Mouse (Mus musculus): ENCODE measurements around the gene Tbc1d17.

The Tbc1d17 gene

DNA sequence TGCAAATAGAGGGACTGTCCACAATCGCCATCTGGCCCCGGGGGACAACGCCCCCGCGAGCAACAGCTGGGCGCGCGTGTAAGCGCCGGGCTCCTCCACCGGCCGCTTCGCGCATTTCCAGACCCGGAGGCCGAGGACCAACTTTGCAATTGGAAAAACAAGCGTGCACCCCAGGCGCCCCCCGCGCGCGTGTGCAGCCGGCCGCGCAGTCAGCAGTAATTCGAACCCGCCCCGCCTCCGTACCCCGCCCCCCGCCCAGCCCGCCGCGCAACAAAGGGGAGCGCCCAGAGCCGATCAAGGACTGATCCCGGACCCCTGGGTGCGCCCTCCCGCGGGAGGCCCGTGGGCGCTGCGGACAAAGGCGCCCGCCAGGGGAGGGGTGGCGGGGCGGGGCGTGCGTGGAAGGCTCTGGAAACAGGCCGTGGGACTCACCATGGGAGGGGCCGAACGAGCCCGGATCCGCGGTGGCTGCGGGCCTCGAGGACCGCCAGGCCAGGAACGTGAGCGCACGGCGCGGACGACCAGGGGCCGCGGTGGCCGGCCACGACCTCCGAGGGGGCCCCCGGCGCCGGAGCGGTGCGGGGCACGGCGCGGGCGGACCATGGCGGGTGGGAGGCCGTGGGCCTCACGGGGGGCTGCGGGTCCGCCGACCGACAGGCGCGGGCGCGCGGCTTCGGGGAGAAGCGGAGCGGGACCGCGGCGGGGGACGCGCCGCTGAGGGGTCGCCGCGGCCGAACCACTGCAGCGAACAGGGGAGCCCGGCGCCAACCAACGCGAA lies 20.2 kb upstream of the Tbc1d17 start:
- DNase-seq: peak; percentile 63

DNA sequence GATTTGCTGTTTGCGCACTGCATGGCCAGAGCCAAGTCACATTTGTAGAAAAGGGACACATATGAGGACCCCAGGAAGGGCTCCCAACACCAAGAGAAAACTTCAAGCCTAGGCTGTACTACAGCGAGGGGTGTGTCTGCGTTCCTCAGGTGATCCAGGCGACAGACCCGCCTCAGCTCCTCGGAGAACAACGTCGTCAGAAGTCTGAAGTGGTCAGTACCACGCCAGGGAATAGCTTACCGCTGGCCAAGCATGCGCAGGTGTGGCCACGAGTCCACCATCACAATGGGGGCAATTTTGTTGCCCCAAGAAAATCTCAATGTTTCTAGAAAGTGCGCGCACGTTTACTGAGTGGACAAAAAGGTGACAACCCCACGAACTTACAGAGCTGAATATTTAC lies 19.6 kb upstream of the Tbc1d17 start:
- no peak for DNase-seq

DNA sequence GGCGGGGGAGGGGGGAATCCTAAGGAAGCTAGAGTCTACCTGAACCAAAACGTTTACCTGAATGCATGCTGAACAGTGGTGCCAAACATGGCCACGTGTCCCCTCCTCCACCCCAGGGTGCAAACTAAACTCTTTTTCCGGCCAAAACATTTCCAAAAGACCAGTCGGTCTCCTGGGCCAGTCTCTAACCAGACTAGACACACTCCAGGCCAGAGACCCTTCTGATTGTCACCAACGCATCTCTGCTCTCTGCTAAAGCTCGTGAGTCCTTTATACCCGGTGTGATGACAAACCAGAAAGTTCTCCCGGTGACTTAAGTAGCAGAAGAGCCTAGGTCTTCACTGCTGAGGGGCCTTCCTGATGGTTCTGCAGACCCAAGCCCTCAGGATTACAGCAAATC lies 18.9 kb upstream of the Tbc1d17 start:
- DNase-seq: no peak

DNA sequence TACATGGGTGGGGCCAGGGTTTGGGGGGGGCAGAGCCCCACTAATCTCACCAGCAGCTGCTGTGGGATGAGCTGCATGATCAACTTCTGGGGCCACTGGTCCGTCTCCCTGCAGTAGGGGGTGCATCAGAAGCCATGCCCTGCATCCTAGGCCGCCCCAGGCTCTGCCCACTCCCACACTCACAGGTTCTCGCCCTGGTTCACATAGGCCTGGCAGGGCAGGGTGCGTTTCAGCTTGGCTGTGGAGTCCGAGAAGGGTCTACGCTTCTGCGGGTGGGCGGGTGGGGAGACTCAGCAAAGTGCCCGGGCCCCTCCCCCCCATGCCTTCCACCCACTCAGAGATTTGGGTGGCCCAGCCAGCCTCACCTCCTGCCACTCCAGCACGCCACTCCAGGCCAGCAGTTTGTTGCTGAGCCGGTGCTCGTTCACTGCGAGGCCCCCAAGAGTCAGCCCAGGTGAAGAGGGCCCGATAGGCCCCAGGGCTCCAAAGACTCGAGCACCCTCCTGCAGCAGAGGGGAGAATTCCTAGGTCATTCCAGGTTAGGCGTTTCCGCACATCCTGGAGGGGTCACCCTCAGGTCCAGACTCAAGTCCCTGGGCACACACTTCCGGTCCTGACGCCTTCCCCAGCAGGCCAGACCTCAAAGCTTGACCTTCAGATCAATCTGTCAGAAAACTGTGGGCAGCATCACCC lies 18.3 kb upstream of the Tbc1d17 start:
- no peak for DNase-seq

DNA sequence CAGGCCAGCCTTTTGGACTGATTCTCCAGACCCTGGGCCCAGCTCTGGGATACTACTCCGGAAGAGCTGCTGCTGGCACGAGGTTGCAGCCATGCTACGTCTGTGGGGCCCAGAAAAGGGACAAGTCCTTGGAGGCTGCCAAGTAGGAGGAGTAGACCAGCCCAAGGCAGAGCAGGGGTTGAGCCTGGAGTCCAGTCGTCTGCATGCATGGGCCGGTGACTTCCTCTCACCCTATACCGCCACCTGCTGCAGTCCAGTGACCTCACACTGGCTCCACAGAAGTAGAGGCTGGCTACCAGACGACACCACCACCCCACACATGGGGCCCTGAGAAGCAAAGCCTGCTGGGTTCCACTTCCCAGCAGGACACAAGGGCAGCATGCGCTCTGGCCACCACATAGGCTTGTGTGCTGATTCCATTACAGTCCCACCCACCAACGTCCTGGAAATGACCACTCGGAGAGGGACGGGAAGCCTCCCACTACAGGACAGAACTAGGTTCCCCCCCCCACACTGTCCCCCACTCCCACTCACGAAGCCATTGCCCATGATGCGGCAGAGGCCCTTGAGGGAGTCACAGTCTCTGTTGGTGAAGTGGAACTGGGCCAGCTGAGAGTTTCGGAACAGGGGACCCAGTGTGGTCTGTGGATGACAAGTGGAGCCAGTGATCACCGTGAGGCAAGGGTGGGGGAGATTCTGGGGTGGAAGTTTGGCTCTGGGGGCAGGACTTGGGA lies 17.6 kb upstream of the Tbc1d17 start:
- peak; percentile 76 for DNase-seq

DNA sequence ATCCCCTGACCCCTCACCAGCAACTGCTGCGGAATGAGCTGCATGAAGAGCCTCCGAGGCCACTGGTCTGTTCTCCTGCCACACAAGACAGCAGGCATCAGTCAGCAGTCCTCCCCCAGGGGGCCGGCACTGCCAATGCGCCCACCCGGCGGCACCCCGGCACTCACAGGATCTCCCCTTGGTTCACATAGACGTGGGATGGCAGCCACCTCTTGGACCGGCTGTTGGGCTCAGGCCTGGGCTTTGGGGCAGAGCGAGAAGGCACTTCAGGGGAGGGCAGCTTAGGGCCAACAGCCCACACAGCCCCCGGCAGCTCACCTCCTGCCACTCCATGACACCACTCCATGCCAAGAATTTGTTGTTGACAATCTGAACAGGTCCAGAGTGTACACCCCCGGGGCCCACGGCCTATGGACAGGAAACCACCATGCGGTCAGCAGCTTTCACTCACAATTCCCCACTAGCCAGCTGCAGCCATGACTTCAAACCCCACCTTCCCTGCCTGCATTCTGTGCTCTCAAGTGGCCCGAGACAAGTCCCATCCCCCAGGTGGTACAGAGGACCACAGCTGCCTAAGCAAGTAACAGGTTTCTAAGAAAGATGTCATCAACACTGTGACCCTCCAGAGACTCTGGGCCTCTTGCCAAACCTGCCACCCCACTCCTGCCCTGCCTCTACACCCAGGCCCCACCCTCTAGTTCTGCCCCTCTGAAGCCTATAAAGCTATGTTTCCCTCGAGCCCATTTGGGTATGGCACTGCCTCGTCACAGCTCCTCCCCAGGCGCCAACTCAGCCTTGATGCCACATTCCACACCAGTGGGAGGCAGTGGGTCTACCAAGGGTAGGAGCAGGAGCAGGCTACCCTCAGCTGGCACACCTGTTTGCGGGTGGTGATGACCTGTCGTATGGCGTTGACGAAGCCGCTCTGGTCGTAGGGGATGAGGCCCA lies 16.0 kb upstream of the Tbc1d17 start:
- no peak for DNase-seq

DNA sequence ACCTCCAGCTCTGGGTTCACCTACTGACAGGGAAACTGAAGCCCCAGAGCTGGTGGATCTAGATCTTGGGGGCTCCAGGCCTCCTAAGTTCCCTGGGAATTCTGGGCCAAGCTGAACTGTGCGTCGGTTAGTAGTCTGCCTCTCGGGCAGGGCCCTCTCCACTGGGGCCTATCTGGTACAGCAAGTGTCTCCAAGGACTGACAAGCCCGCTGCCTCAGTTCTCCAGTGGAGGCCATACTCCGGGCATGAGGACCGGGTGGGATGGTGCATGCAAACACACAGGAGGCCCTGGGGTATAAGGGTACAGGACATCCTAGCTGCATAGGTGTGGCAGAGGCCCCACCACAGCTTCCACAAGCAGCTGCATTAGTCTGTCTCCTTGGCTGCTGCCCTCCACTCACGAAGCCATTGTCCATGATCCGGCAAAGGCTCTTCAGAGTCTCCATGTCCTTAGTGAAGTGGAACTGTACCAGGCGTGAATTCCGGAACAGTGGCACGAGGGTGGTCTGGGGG lies 15.2 kb upstream of the Tbc1d17 start:
- DNase-seq: no peak

DNA sequence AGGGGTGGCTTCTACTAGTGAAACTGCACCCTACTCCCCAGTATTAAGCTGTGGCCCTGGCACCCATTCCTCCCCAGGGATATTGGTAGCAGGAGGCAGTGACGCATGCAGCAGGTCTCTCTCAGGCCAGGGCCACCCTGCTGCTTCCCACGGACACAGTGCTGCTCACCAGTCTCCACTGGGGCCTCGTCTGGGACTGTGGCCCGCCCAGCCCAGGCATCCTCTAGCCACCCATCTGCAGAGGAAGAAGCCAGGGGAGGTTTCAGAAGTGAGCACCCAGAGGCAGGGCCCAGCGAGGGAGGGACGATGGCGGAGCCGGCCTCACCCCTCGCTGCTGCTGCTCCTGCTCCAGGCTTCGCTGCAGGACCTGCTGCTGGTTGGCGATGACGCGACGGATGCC lies 14.3 kb upstream of the Tbc1d17 start:
- no peak for DNase-seq

DNA sequence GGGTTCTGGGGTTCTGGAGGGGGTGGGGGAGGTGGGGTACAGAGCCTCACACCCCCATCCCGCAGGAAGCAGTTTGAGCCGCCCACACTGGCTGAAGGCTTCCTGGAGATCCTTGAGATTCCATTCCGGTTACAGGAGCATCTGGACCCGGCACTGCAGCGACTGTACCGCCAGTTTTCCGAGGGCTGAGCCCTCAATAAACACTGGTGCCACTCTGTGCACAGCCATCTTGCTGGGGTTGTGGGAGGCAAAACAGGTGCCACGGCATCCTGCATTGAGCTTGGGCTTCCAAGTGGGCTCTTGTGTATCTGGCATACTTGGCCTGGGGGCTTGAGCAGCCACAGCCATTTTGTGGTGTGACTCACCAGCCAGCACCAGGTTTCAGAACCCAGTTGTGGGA lies 13.6 kb upstream of the Tbc1d17 start:
- no peak for DNase-seq

DNA sequence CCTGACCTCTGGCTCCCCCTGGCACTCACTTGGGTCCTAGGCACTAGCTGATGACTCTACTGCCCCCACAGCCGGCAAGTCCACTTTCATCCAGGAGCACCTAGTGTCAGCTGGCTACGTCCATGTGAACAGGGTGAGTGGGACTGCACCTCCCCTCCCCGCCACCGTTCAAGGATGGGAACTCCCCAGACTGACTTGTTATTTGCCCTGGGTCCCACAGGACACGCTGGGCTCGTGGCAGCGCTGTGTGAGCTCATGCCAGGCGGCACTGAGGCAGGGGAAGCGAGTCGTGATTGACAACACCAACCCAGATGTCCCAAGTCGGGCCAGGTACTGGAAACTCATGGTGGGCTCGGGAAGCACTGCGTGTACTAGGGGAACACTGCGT lies 12.5 kb upstream of the Tbc1d17 start:
- DNase-seq: no peak

DNA sequence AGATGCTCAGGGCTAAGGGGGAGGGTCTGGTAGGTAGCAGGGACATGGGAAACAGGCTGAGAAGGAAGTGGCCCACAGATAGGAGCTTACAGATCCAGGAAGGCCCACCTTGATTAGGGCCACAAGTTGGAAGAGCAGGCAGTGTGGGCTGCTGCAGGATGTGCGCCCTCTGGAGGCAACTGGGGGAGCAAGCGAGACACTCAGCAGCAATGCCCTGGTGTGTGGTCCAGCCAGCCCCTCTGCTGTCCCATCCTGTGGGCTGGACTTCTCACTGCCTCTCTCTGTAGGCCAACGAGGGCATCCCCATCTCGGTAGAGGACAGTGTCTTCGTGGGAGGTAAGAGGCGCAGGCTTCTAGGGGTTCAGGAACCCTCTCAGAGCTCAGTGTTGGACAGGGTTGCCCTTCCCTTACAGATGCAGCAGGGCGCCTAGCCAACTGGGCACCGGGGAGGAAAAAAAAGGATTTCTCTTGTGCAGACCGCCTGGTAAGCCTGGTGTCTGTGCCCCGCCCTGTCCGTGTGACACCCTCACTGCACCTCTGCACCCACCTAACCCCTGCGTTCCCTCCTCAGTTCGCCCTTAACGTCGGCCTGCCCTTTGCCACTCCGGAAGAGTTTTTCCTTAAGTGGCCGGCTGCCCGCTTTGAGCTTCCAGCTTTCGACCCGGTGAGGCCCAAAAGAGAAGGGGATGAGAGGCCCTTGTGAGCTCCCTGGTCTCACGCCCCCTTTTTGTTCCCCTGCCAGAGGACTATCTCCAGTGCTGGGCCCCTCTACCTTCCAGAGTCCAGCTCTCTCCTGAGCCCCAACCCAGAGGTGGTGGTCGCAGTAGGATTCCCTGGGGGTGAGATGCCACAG lies 11.9 kb upstream of the Tbc1d17 start:
- peak; percentile 64 for DNase-seq

DNA sequence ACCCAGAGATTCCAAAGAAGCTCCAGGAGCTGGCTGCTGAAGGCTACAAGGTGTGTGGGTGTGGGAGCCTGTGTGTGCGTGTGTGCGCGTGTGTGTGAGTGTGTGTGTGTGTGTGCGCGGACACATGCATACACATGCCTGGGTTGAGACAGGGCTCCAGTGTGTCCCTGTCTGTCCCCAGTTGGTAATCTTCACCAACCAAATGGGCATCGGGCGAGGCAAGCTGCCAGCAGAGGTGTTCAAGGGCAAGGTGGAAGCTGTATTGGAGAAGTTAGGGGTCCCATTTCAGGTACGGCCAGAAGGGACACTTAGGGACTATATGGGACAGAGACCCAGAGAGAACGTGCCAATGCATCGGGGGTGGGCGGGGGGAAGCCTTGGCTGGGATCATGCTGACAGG lies 11.0 kb upstream of the Tbc1d17 start:
- no peak for DNase-seq

DNA sequence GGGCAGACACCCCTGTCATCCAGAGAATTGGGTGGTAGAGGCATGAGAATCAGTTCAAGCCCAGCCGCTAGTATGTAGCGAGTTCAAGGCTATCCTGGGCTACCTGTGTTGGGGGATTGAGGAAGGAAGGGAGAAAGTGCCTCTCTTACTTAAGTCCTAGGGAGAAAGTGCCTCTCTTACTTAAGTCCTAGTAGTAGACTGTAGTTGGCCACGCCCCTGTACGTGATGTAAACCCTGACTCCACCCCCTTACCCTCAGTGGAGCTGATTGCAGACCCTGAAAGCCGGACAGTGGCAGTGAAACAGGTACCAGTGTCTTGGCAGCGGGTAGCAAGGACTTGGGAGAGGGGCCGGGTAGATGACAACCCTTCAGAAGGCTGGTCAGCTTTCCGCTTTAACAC lies 9.0 kb upstream of the Tbc1d17 start:
- DNase-seq: no peak

DNA sequence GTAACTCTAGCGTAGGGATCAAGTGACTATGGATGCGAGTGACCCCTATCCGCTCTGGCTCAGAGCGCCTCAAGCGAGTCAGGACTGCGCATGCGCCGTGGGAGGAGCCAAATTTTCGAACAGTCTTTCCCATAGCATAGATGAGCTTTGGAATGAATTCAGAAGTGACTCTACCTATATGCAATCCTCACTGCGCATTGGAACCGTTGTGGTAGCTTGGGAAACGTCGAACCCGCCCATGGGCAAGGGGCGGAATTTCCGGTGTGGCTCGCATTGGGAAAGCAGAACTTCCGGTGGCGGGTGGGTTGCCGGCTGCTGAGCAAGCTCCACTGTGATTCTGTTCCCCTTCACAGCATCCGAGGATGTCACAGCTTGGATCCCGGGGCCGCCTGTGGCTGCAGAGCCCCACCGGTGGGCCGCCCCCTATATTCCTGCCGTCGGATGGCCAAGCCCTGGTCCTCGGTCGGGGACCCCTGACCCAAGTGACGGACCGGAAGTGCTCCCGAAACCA lies 8.2 kb upstream of the Tbc1d17 start, which contains the start of gene Pnkp:
Pnkp (plus strand) TSS at position 98 of the 511 bp plus-strand sequence.
- peak; percentile 89 for DNase-seq

DNA sequence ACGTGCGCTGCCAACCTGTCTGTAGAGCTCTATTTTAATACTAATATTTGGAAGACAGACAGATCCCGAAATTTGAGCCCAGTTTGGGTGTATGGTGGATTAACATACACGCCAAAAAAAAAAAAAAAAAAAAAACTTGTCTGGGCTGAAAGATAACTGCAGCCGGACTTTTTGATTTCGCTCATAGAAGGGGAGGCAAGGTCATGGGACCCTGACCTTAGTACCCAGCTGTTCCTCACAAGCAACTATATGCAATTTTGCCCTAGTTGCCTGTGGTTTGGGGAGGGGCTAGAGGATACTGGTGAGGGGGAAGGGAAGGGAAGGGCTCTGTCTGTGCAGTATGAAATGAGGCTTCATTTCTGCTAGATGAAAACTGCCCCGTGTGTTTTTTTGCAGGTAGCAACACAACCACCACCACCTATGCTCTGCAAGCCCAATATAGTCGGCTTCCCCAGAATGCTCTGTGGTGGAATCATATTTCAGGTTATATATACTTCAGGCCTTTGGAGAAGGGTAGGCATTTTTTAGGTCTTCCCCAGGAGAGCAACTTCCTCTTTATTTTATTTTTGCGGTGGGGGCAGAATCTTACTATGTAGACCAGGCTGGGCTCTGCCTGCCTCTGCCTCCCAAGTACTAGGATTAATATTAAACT lies 7.5 kb upstream of the Tbc1d17 start:
- DNase-seq: no peak

DNA sequence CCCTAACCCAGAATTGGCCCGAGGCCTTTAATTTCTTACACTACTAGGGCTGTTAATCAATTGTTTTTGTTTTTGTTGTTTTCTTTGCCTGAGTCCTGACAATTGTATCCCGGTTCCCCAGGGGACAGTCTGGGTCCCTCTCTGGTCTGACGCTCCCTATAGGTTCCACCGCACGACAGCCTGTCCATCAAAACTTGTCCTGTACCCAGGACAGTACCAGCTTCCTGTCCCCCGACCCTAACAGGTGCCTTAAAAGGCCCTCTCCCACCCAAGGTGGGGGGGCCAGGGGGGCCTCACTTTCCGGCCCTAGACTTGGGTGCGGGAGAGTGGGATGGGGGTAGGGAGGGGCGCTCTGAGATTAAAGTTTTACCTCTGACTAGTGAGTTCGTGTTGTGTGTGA lies 6.2 kb upstream of the Tbc1d17 start:
- DNase-seq: no peak

DNA sequence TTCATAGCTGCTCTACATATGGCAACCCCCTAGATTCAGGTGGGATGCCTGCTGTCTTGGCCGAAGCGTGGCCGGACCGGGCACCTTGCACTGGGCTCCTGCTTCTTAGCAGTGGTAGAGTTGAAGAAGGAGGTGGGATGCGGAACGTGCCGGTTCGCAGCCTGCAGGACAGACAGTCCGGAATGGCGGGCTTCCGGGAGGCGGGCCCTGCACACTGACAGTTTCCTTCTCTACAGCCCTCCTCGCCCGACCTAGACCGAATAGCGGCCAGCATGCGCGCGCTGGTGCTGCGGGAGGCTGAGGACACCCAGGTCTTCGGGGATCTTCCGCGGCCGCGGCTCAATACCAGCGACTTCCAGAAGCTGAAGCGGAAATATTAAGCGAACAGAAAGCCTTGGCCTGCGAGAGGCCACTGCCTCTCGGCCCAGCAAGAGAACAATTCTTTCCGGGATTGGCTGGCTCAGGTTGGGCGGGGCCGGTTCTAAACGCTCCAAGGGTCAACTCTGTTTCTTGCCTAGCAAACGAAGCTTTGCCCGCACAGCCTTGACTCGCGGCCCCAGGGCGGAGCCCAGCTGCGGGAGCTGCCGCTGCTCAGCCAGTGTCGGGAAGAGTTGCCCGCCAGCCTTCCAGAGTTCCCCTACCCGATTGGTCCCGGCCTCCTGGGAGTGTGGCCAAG lies 5.6 kb upstream of the Tbc1d17 start:
- DNase-seq: peak; percentile 97

DNA sequence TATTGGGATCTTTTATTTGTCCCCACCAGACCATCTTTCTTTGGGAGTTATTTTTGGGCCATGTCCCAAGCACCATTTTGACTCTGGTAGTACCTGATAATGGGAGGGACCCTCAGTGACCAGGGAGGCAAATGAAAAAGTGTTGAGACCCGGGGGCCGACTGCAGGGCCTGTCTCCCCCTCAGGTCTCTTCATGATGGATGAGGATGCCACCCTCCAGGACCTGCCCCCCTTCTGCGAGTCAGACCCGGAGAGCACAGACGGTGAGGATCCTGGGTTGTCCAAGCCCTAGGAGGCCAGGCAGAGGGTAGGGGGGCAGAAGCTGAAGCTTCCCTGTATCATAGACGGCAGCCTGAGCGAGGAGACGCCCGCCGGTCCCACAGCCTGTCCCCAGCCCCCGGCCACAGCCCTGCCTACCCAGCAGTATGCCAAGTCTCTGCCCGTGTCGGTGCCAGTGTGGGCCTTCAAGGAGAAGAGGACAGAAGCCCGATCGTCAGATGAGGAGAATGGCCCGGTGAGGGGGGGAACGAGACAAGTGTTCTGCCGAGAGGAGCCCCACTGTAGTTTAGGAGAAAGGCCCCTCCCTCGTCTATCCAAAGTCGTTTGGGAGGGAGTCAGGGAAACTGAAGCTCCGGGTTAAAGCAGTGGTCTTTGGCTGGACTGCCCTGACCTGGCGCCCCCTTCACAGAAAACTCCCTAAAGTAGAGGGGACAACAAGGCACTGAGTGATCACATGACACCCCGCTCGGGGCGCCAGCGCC lies 4.9 kb upstream of the Tbc1d17 start:
- DNase-seq: no peak

DNA sequence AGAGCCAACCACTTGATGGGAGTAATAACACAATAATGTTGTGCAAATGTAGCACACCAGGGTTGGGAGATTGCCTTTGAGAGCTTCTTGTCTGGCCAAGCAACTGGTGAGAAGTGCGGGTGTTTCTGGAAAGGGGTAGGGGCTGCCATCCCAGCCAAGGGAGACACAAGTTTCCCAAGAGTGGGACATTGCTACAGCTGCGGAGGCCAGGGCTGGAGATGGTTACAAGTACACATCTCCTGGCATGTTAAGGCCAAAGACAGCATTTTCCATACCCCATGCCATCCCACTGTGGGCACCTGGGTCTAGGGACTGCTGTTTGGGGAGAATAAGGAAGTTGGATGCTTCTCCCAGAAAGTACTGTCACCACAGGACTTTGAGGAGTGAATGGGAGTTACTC lies 4.2 kb upstream of the Tbc1d17 start:
- DNase-seq: no peak

Data from kidney, adult 9 months (tissue).